Mouse (Mus musculus): ENCODE results near the gene Sars2.

Gene Sars2

GRCm38 (mm10) chr7:28778825-28779224 is 37.0 kb downstream of the Sars2 start:
- DNase-seq (ENCODE audit: low spot score in 2 of 2) = no peak

GRCm38 (mm10) chr7:28780067-28780658 is 38.4 kb downstream of the Sars2 start:
- DNase-seq (ENCODE audit: low spot score in 2 of 2) = peak; percentile 82 to 84

GRCm38 (mm10) chr7:28780857-28781256 is 39.1 kb downstream of the Sars2 start:
- no peak for DNase-seq (ENCODE audit: low spot score in 2 of 2)

- no peak for DNase-seq (ENCODE audit: low spot score in 2 of 2)
These were observed 39.5 kb downstream of the Sars2 start for GRCm38 (mm10) chr7:28781261-28781663.

- no peak for DNase-seq (ENCODE audit: low spot score in 2 of 2)
These were observed 43.4 kb downstream of the Sars2 start for GRCm38 (mm10) chr7:28785161-28785560.

- DNase-seq (ENCODE audit: low spot score in 2 of 2) = no peak
These were observed 46.1 kb downstream of the Sars2 start for GRCm38 (mm10) chr7:28787884-28788283.

- no peak for DNase-seq (ENCODE audit: low spot score in 2 of 2)
These were observed 46.8 kb downstream of the Sars2 start, which contains the start of gene Rinl for GRCm38 (mm10) chr7:28788307-28789195. Rinl (plus strand) TSS chr7:28788969.

- DNase-seq (ENCODE audit: low spot score in 2 of 2) = no peak
These were observed 47.4 kb downstream of the Sars2 start for GRCm38 (mm10) chr7:28789235-28789634.

GRCm38 (mm10) chr7:28790066-28790806 is 48.4 kb downstream of the Sars2 start:
- DNase-seq (ENCODE audit: low spot score in 2 of 2) = no peak

GRCm38 (mm10) chr7:28791706-28792105 is 49.9 kb downstream of the Sars2 start:
- no peak for DNase-seq (ENCODE audit: low spot score in 2 of 2)

- DNase-seq (ENCODE audit: low spot score in 2 of 2) = no peak
These were observed 50.8 kb downstream of the Sars2 start for GRCm38 (mm10) chr7:28792391-28793185.

- no peak for DNase-seq (ENCODE audit: low spot score in 2 of 2)
These were observed 52.0 kb downstream of the Sars2 start for GRCm38 (mm10) chr7:28793834-28794233.

GRCm38 (mm10) chr7:28794496-28794895 is 52.7 kb downstream of the Sars2 start:
- no peak for DNase-seq (ENCODE audit: low spot score in 2 of 2)

- DNase-seq (ENCODE audit: low spot score in 2 of 2) = no peak
These were observed 54.0 kb downstream of the Sars2 start for GRCm38 (mm10) chr7:28795832-28796231.

GRCm38 (mm10) chr7:28796562-28796975 is 54.8 kb downstream of the Sars2 start:
- DNase-seq (ENCODE audit: low spot score in 2 of 2) = peak in 1 of 2 experiments; percentile 73

- DNase-seq (ENCODE audit: low spot score in 2 of 2) = no peak
These were observed 58.2 kb downstream of the Sars2 start for GRCm38 (mm10) chr7:28799994-28800393.

- no peak for DNase-seq (ENCODE audit: low spot score in 2 of 2)
These were observed 59.7 kb downstream of the Sars2 start for GRCm38 (mm10) chr7:28801451-28801850.

GRCm38 (mm10) chr7:28801901-28802670 is 60.3 kb downstream of the Sars2 start:
- no peak for DNase-seq (ENCODE audit: low spot score in 2 of 2)

GRCm38 (mm10) chr7:28802846-28803588 is 61.2 kb downstream of the Sars2 start:
- no peak for DNase-seq (ENCODE audit: low spot score in 2 of 2)
